Mouse (Mus musculus): ENCODE measurements around the gene 2410131K14Rik.

2410131K14Rik gene

DNA sequence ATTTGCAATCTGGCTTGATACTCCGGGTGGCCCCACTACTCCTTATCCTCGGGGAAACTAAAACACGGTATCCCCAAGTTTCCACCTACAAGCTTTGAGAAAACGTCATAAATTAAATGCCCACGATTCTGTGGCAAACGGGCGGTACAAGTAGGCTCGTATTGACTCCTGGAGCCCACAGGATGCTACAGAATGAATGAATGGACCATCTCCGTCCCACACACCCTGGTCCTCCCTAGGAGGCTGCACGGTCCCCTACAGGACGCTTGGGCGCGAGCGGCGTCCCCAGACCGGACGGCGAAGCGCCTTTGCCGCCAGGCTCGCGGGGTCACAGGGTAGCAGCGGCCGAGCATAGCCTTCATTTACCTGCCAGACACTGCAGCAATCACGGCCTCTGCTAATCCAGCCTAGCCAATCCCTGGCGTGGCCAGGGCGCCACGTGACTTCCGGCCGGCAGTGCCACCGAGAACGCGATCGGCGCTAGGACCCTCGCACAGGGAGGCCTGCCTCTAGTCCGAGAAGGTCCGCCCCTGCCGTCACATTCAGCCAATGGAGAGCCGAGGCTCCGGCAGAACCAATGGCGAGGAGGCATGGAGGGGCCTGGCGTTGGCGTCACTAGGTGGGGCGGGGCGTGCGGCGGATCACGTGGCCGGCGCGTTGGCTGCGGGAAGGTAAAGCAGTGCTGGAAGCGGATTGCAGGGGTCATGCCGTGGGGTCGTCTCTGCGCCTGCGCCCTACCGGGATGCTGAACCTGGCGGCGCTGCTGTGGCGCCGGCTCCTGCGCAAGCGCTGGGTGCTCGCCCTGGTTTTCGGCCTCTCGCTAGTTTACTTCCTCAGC, at the start of gene 2410131K14Rik, which contains the start of gene Rnft2:
2410131K14Rik (plus strand) TSS at position 622 of the 838 bp plus-strand sequence.
Rnft2 (minus strand) TSS at position 511 of the 838 bp plus-strand sequence.
- H3K9me3 ChIP-seq (ENCODE audit: low read length): 0 out of 2 replicates have a peak, but pooled peaks cover 4% of the 10 kb centered on the region
- no peaks in the 10 kb centered on the region for H3K27me3 ChIP-seq (ENCODE audit: insufficient read depth, low read length)
- no peak for TF ChIP-seq CTCF (conservative IDR thresholded peaks at IDR 0.05; ENCODE audit: low read length)
- no peak for TF ChIP-seq POU5F1 (IDR thresholded peaks at IDR 0.05; ENCODE audit: borderline replicate concordance, low read length)
- no peak for TF ChIP-seq NANOG (IDR thresholded peaks at IDR 0.05; ENCODE audit: borderline replicate concordance, low read length)
- H3K4me1 ChIP-seq (replicated peaks; ENCODE audit: low read depth, low read length): peaks cover 35% of the 10 kb centered on the region
- H3K4me3 ChIP-seq (replicated peaks; ENCODE audit: low read length): peak within 1 kb of the TSS; percentile 92
- peaks cover 55% of the 10 kb centered on the region for H3K36me3 ChIP-seq (ENCODE audit: insufficient read depth, low read length)

GRCm38 (mm10) chr5:118197421-118197820, 47.6 kb upstream of the 2410131K14Rik start:
- Histone ChIP-seq H3K27me3 (ENCODE audit: insufficient read depth, low read length) (no peaks in the 10 kb centered on the region), H3K9me3 (ENCODE audit: low read length) (no peaks in the 10 kb centered on the region), H3K36me3 (ENCODE audit: insufficient read depth, low read length) (peaks cover 6% of the 10 kb centered on the region; the same call in 1 of the 2 replicates), H3K4me3 (replicated peaks; ENCODE audit: low read length) (no peak overlapping the region), H3K4me1 (replicated peaks; ENCODE audit: low read depth, low read length) (peaks cover 33% of the 10 kb centered on the region)
- TF ChIP-seq NANOG (IDR thresholded peaks at IDR 0.05; ENCODE audit: borderline replicate concordance, low read length) (no peak), CTCF (conservative IDR thresholded peaks at IDR 0.05; ENCODE audit: low read length) (no peak), POU5F1 (IDR thresholded peaks at IDR 0.05; ENCODE audit: borderline replicate concordance, low read length) (no peak)

DNA sequence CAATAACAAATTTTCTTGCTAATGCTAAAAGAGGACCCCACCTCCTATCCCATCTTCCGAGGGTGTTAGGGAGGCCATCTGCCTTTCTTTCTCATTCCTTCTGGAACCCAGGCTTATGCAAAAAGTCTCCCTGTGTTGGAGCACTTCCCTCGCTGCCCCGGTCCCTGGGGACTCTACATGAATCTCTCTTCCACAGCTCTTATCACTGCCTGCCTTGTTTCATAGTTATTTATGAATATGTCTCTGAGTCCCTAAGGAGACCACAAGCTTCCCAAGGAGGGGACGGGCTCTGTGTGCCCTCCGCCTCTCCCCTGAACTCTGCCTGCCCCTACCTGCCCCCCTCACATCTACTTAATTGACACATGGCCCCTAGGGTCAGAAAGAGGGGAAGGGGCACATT, 45.4 kb upstream of the 2410131K14Rik start:
- TF ChIP-seq CTCF (conservative IDR thresholded peaks at IDR 0.05; ENCODE audit: low read length) (no peak), POU5F1 (IDR thresholded peaks at IDR 0.05; ENCODE audit: borderline replicate concordance, low read length) (no peak), NANOG (IDR thresholded peaks at IDR 0.05; ENCODE audit: borderline replicate concordance, low read length) (no peak)
- Histone ChIP-seq H3K27me3 (ENCODE audit: insufficient read depth, low read length) (no peaks in the 10 kb centered on the region), H3K9me3 (ENCODE audit: low read length) (no peaks in the 10 kb centered on the region), H3K4me1 (replicated peaks; ENCODE audit: low read depth, low read length) (peaks cover 23% of the 10 kb centered on the region), H3K4me3 (replicated peaks; ENCODE audit: low read length) (no peak overlapping the region), H3K36me3 (ENCODE audit: insufficient read depth, low read length) (peaks cover 6% of the 10 kb centered on the region; the same call in 1 of the 2 replicates)

- H3K27me3 ChIP-seq (ENCODE audit: insufficient read depth, low read length): no peaks in the 10 kb centered on the region
- H3K4me3 ChIP-seq (replicated peaks; ENCODE audit: low read length): no peak overlapping the region
- H3K4me1 ChIP-seq (replicated peaks; ENCODE audit: low read depth, low read length): peaks cover 24% of the 10 kb centered on the region
- H3K9me3 ChIP-seq (ENCODE audit: low read length): no peaks in the 10 kb centered on the region
- peaks cover 6% of the 10 kb centered on the region; the same call in 1 of the 2 replicates for H3K36me3 ChIP-seq (ENCODE audit: insufficient read depth, low read length)
- no peak for TF ChIP-seq POU5F1 (IDR thresholded peaks at IDR 0.05; ENCODE audit: borderline replicate concordance, low read length)
- no peak for TF ChIP-seq CTCF (conservative IDR thresholded peaks at IDR 0.05; ENCODE audit: low read length)
- no peak for TF ChIP-seq NANOG (IDR thresholded peaks at IDR 0.05; ENCODE audit: borderline replicate concordance, low read length)
These were observed 40.2 kb upstream of the 2410131K14Rik start for GRCm38 (mm10) chr5:118204675-118205440.

DNA sequence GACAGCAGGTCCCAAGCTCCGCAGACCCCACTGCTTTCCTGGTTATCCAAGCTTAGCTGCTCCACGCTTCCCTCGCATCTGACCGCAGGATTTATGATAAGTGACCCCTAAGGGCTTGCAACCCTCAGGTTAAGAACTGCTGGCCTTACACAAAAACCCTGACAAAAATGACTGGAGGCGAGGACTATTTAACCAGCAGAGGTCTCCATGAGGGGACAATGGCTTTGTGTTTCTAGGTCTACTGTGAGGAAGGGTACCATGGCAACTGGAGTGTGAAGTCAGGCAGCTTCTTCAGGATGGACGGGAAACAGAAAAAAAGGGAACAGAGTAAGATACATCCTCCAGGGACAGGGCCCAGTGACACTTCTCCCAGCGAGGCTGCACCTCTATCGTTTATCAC, 39.2 kb upstream of the 2410131K14Rik start:
- H3K4me3 ChIP-seq (replicated peaks; ENCODE audit: low read length): no peak overlapping the region
- peaks cover 3% of the 10 kb centered on the region; the same call in 1 of the 2 replicates for H3K36me3 ChIP-seq (ENCODE audit: insufficient read depth, low read length)
- H3K4me1 ChIP-seq (replicated peaks; ENCODE audit: low read depth, low read length): peaks cover 27% of the 10 kb centered on the region
- TF ChIP-seq POU5F1 (IDR thresholded peaks at IDR 0.05; ENCODE audit: borderline replicate concordance, low read length) (no peak), NANOG (IDR thresholded peaks at IDR 0.05; ENCODE audit: borderline replicate concordance, low read length) (no peak), CTCF (conservative IDR thresholded peaks at IDR 0.05; ENCODE audit: low read length) (no peak)
- no peaks in the 10 kb centered on the region for H3K27me3 ChIP-seq (ENCODE audit: insufficient read depth, low read length)
- H3K9me3 ChIP-seq (ENCODE audit: low read length): no peaks in the 10 kb centered on the region

GRCm38 (mm10) chr5:118214012-118214411, 31.0 kb upstream of the 2410131K14Rik start:
- TF ChIP-seq NANOG (IDR thresholded peaks at IDR 0.05; ENCODE audit: borderline replicate concordance, low read length) (no peak), POU5F1 (IDR thresholded peaks at IDR 0.05; ENCODE audit: borderline replicate concordance, low read length) (no peak), CTCF (conservative IDR thresholded peaks at IDR 0.05; ENCODE audit: low read length) (no peak)
- Histone ChIP-seq H3K4me1 (replicated peaks; ENCODE audit: low read depth, low read length) (peaks cover 26% of the 10 kb centered on the region), H3K4me3 (replicated peaks; ENCODE audit: low read length) (0 out of 2 replicates have a peak overlapping the region, but pooled peaks have one; percentile 49), H3K36me3 (ENCODE audit: insufficient read depth, low read length) (peaks cover 17% of the 10 kb centered on the region), H3K9me3 (ENCODE audit: low read length) (no peaks in the 10 kb centered on the region), H3K27me3 (ENCODE audit: insufficient read depth, low read length) (no peaks in the 10 kb centered on the region)

DNA sequence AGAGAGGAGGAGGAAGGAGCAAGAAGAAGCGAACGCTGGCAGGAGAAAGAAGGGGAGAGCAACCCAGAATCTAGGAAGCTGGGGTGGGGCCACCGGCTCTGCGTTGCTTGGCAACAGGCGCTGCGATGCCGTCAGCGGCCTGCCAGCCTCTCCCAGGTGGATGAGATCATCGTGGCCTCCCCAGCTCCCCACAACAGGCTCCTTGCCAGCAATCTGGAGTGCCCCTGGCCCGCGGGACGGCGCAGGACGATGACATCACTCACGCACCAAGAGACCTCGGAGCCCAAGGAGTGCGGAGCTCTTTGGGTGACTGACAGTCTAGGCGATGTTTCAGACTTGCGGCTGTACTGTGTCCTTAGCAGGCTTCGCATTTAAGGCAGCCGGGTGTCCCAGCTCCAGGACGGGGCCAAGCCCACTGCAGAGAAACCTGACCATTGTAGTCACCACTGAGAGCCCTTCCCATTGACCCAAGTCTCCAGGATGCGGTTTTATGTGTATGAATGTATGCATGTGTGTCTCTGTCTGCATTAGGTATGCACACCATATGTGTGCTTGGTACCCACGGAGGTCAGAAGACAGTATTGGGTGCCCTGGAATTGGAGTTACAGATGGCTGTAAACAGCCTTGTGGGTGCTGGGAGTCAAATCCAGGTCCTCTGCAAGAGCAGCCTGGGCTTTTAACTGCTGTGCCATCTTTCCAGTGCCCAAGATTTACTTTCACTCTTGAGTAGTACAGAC, 30.4 kb upstream of the 2410131K14Rik start:
- Histone ChIP-seq H3K9me3 (ENCODE audit: low read length) (no peaks in the 10 kb centered on the region), H3K27me3 (ENCODE audit: insufficient read depth, low read length) (no peaks in the 10 kb centered on the region), H3K4me3 (replicated peaks; ENCODE audit: low read length) (peak overlapping the region; percentile 49), H3K36me3 (ENCODE audit: insufficient read depth, low read length) (peaks cover 17% of the 10 kb centered on the region), H3K4me1 (replicated peaks; ENCODE audit: low read depth, low read length) (peaks cover 23% of the 10 kb centered on the region)
- no peak for TF ChIP-seq CTCF (conservative IDR thresholded peaks at IDR 0.05; ENCODE audit: low read length)
- no peak for TF ChIP-seq POU5F1 (IDR thresholded peaks at IDR 0.05; ENCODE audit: borderline replicate concordance, low read length)
- no peak for TF ChIP-seq NANOG (IDR thresholded peaks at IDR 0.05; ENCODE audit: borderline replicate concordance, low read length)
